Mouse (Mus musculus) forebrain, embryonic 11.5 days (tissue): Measurements from ENCODE around the gene Nln. TPM values are rescaled to one million over a fixed set of nuclear protein-coding genes. Genes with fewer than 3 reads are reported as not detected.

Experiments used
- ATAC-seq: fragments of 200-750 bp; cut with Nextera tagmentation; replicated peaks from 2 replicates; pipeline ENCODE4 v1.8.0; 2017; ENCODE audit warnings: moderate TSS enrichment; ENCODE audit not compliant: low FRiP score
- DNase-seq: peaks from one replicate; pipeline ENCODE4 v3.0.0-alpha.2; 2017; ENCODE audit warnings: low spot score
- H3K27ac ChIP-seq: fragments of 300-500 bp; sonication (generic); 2 replicates; pipeline ENCODE4 v1.5.1; 2014; ENCODE audit warnings: low read depth, low read length
- H3K27me3 ChIP-seq: fragments of 300-500 bp; sonication (generic); 2 replicates; pipeline ENCODE4 v1.6.1; 2014; ENCODE audit warnings: mild to moderate bottlenecking, low read length, mixed read lengths; ENCODE audit not compliant: control insufficient read depth, insufficient read depth
- H3K36me3 ChIP-seq: fragments of 300-500 bp; sonication (generic); 2 replicates; pipeline ENCODE4 v1.6.1; 2014; ENCODE audit warnings: mild to moderate bottlenecking, low read length, moderate library complexity, mixed read lengths; ENCODE audit not compliant: control insufficient read depth, insufficient read depth
- H3K4me1 ChIP-seq: fragments of 300-500 bp; sonication (generic); replicated peaks from 2 replicates; pipeline ENCODE4 v1.6.1; 2014; ENCODE audit warnings: low read length, mixed read lengths; ENCODE audit not compliant: control insufficient read depth, insufficient read depth
- H3K4me2 ChIP-seq: fragments of 300-500 bp; sonication (generic); 2 replicates; pipeline ENCODE4 v1.6.1; 2014; ENCODE audit warnings: low read depth, mild to moderate bottlenecking, low read length, moderate library complexity, mixed read lengths; ENCODE audit not compliant: severe bottlenecking
- H3K4me3 ChIP-seq: fragments of 300-500 bp; sonication (generic); 2 replicates; pipeline ENCODE4 v1.5.1; 2014; ENCODE audit warnings: low read depth, low read length
- H3K9ac ChIP-seq: fragments of 300-500 bp; sonication (generic); 2 replicates; pipeline ENCODE4 v1.6.1; 2014; ENCODE audit warnings: low read length
- H3K9me3 ChIP-seq: fragments of 300-500 bp; sonication (generic); 2 replicates; pipeline ENCODE4 v1.6.1; 2016; ENCODE audit warnings: low read length, mixed read lengths; ENCODE audit not compliant: control insufficient read depth
- WGBS: fragments of 180-500 bp; shearing (Covaris S2); extraction: QIAGEN DNeasy Blood & Tissue Kit; methylation state at CpG from one replicate; pipeline ENCODE4 v1.1.7; 2014; 5-methylcytosine and 5-hydroxymethylcytosine counted together
- polyA plus RNA-seq: library from polyadenylated mRNA; unstranded; fragments of >200 nt; fragmentation: Nextera tagmentation; extraction: Ambion mirVana; gene quantifications from 2 replicates; pipeline ENCODE4 v1.2.1, GENCODE M21; 2014

Gene Nln
- polyA plus RNA-seq, 1 experiment from 2014 or later, result 21.1 TPM

- WGBS, result 72% methylated on average over 18 of the region's 18 CpGs
- H3K9ac ChIP-seq, result no peak overlapping the region
- no peaks in the 10 kb centered on the region for H3K4me1 ChIP-seq
- no peaks in the 10 kb centered on the region for H3K36me3 ChIP-seq
- DNase-seq (no peak), ATAC-seq (no peak)
- no peaks in the 10 kb centered on the region for H3K27me3 ChIP-seq
- no peak overlapping the region for H3K27ac ChIP-seq
- no peak overlapping the region for H3K4me2 ChIP-seq
- H3K4me3 ChIP-seq, result no peak overlapping the region
- peaks cover 1% of the 10 kb centered on the region; the same call in 1 of the 2 replicates for H3K9me3 ChIP-seq
Observed at GRCm38 (mm10) chr13:104024856-104025709, 84.3 kb downstream of the Nln start.

GRCm38 (mm10) chr13:104024275-104024674 is 85.1 kb downstream of the Nln start:
- ATAC-seq, result no peak
- 90% methylated on average over 2 of the region's 2 CpGs for WGBS

GRCm38 (mm10) chr13:104023356-104023911 is 86.0 kb downstream of the Nln start:
- no peaks in the 10 kb centered on the region for H3K4me1 ChIP-seq
- no peak overlapping the region for H3K4me3 ChIP-seq
- H3K27ac ChIP-seq, result no peak overlapping the region
- H3K27me3 ChIP-seq, result no peaks in the 10 kb centered on the region
- no peak overlapping the region for H3K9ac ChIP-seq
- H3K36me3 ChIP-seq, result no peaks in the 10 kb centered on the region
- WGBS, result 79% methylated on average over 11 of the region's 11 CpGs
- H3K4me2 ChIP-seq, result no peak overlapping the region
- ATAC-seq, result no peak
- no peak for DNase-seq
- H3K9me3 ChIP-seq, result peaks cover 3% of the 10 kb centered on the region; the same call in 1 of the 2 replicates

More at GRCm38 (mm10) chr13:104024275-104024674, 85.1 kb downstream of the Nln start:
- no peaks in the 10 kb centered on the region for H3K4me1 ChIP-seq
- no peak overlapping the region for H3K4me2 ChIP-seq
- no peak overlapping the region for H3K27ac ChIP-seq
- H3K36me3 ChIP-seq, result no peaks in the 10 kb centered on the region
- H3K4me3 ChIP-seq, result no peak overlapping the region
- no peak for DNase-seq
- H3K9me3 ChIP-seq, result peaks cover 3% of the 10 kb centered on the region; the same call in 1 of the 2 replicates
- H3K27me3 ChIP-seq, result no peaks in the 10 kb centered on the region
- H3K9ac ChIP-seq, result no peak overlapping the region

- H3K9ac ChIP-seq, result no peak overlapping the region
- no peaks in the 10 kb centered on the region for H3K36me3 ChIP-seq
- peak; percentile 50 for ATAC-seq
- no peaks in the 10 kb centered on the region for H3K27me3 ChIP-seq
- H3K4me3 ChIP-seq, result no peak overlapping the region
- no peak for DNase-seq
- WGBS, result 34% methylated on average over 7 of the region's 7 CpGs
- no peaks in the 10 kb centered on the region for H3K4me1 ChIP-seq
- no peak overlapping the region for H3K4me2 ChIP-seq
- H3K27ac ChIP-seq, result no peak overlapping the region
- peaks cover 3% of the 10 kb centered on the region; the same call in 1 of the 2 replicates for H3K9me3 ChIP-seq
Observed at GRCm38 (mm10) chr13:104018466-104019076, 90.8 kb downstream of the Nln start.

GRCm38 (mm10) chr13:104015246-104016105 is 93.9 kb downstream of the Nln start:
- H3K9me3 ChIP-seq, result peaks cover 3% of the 10 kb centered on the region; the same call in 1 of the 2 replicates
- no peak overlapping the region for H3K9ac ChIP-seq
- ATAC-seq, result no peak
- no peak for DNase-seq
- no peaks in the 10 kb centered on the region for H3K27me3 ChIP-seq
- H3K27ac ChIP-seq, result no peak overlapping the region
- no peaks in the 10 kb centered on the region for H3K36me3 ChIP-seq
- H3K4me1 ChIP-seq, result no peaks in the 10 kb centered on the region
- 88% methylated on average over 18 of the region's 18 CpGs for WGBS
- no peak overlapping the region for H3K4me2 ChIP-seq
- H3K4me3 ChIP-seq, result no peak overlapping the region

GRCm38 (mm10) chr13:104014038-104014437 is 95.4 kb downstream of the Nln start:
- Histone ChIP-seq H3K4me1 (no peaks in the 10 kb centered on the region), H3K9me3 (no peaks in the 10 kb centered on the region), H3K36me3 (no peaks in the 10 kb centered on the region), H3K27me3 (no peaks in the 10 kb centered on the region), H3K27ac (no peak overlapping the region), H3K9ac (no peak overlapping the region), H3K4me3 (no peak overlapping the region), H3K4me2 (no peak overlapping the region)
- ATAC-seq (no peak), DNase-seq (no peak)
- WGBS, result 87% methylated on average over 11 of the region's 11 CpGs

- no peak overlapping the region for H3K4me2 ChIP-seq
- no peak overlapping the region for H3K4me3 ChIP-seq
- H3K4me1 ChIP-seq, result no peaks in the 10 kb centered on the region
- H3K9me3 ChIP-seq, result no peaks in the 10 kb centered on the region
- no peak for ATAC-seq
- no peak for DNase-seq
- no peak overlapping the region for H3K27ac ChIP-seq
- H3K9ac ChIP-seq, result no peak overlapping the region
- WGBS, result 74% methylated on average over 6 of the region's 6 CpGs
- no peaks in the 10 kb centered on the region for H3K36me3 ChIP-seq
- H3K27me3 ChIP-seq, result no peaks in the 10 kb centered on the region
Observed at GRCm38 (mm10) chr13:104013380-104013779, 96.0 kb downstream of the Nln start.

- Histone ChIP-seq H3K9ac (no peak overlapping the region), H3K36me3 (no peaks in the 10 kb centered on the region), H3K27ac (no peak overlapping the region), H3K4me1 (no peaks in the 10 kb centered on the region), H3K4me3 (no peak overlapping the region), H3K4me2 (no peak overlapping the region), H3K9me3 (no peaks in the 10 kb centered on the region), H3K27me3 (no peaks in the 10 kb centered on the region)
- WGBS, result 91% methylated on average over 11 of the region's 11 CpGs
- no peak for ATAC-seq
- no peak for DNase-seq
Observed at GRCm38 (mm10) chr13:104012214-104012833, 97.1 kb downstream of the Nln start.
